Mouse (Mus musculus) ovary, adult 10 weeks (tissue): ENCODE results near the gene Gm21854. TPM values are rescaled to one million over a fixed set of nuclear protein-coding genes. Genes with fewer than 3 reads are reported as not detected.

Source experiments
- polyA plus RNA-seq: library from polyadenylated mRNA; stranded (reverse); fragments of 350-450 nt; fragmentation: Illumina TruSeq; extraction: RNeasy Lipid Tissue Mini Kit (QIAGEN cat#74804); gene quantifications from one replicate; pipeline ENCODE4 v1.2.3, GENCODE M21; 2014

The Gm21854 gene
- not detected for polyA plus RNA-seq

GRCm38 (mm10) chrY:5656686-5657085 is at the start of gene Gm21854:
Gene Gm21854, plus strand, starts transcription at chrY:5656986.

Other genes starting within 250 kb of the Gm21854 start
- not detected for gene Gm20914, start 69.0 kb downstream of the Gm21854 start, polyA plus RNA-seq
- gene Gm28171, start 136.4 kb downstream of the Gm21854 start, polyA plus RNA-seq = not detected